Mouse (Mus musculus): ENCODE data around the gene Dbx1.

- TF ChIP-seq CTCF (IDR thresholded peaks at IDR 0.05; ENCODE audit: control insufficient read depth, insufficient read depth, insufficient read length) (no peak), MAX (IDR thresholded peaks at IDR 0.05) (no peak), MYOG (IDR thresholded peaks at IDR 0.05; ENCODE audit: control insufficient read depth, extremely low read depth, insufficient read length) (no peak)
Observed at GRCm38 (mm10) chr7:49677166-49677565, 40.5 kb upstream of the Dbx1 start.
